Mouse (Mus musculus): Measurements from ENCODE around the gene Kmt2e. TPM values are rescaled to one million over a fixed set of nuclear protein-coding genes. Genes with fewer than 3 reads are reported as not detected.
A peak's percentile ranks its signal among the peaks of the same experiment; 100 is the strongest.

Gene Kmt2e
- polyA plus RNA-seq (2015; fragmentation: Nextera tagmentation; extraction: Ambion mirVana) = 178 and 181 TPM in 2 replicates

GRCm38 (mm10) chr5:23433720-23434597 is at the start of gene Kmt2e:
Gene Kmt2e, plus strand, starts transcription at chr5:23434441.
- Histone ChIP-seq H3K27ac (peak within 1 kb of the TSS; percentile 100), H3K27me3 (no peaks in the 10 kb centered on the region), H3K36me3 (no peaks in the 10 kb centered on the region), H3K4me2 (replicated peaks) (peak within 1 kb of the TSS; percentile 91), H3K4me1 (replicated peaks) (peaks cover 28% of the 10 kb centered on the region), H3K9ac (replicated peaks) (peak within 1 kb of the TSS; percentile 100), H3K4me3 (replicated peaks) (peak within 1 kb of the TSS; percentile 99), H3K9me3 (no peaks in the 10 kb centered on the region)
- 1% methylated on average over 54 of the region's 85 CpGs for WGBS
- peak; percentile 83 for ATAC-seq

GRCm38 (mm10) chr5:23385136-23385535 is 49.1 kb upstream of the Kmt2e start:
- WGBS = 69% methylated on average over 1 of the region's 1 CpGs
- Histone ChIP-seq H3K9ac (replicated peaks) (no peak overlapping the region), H3K4me2 (replicated peaks) (no peak overlapping the region), H3K9me3 (no peaks in the 10 kb centered on the region), H3K4me1 (replicated peaks) (peaks cover 16% of the 10 kb centered on the region), H3K36me3 (no peaks in the 10 kb centered on the region), H3K4me3 (replicated peaks) (no peak overlapping the region), H3K27ac (no peak overlapping the region), H3K27me3 (no peaks in the 10 kb centered on the region)
- no peak for ATAC-seq

GRCm38 (mm10) chr5:23385763-23386217 is 48.5 kb upstream of the Kmt2e start:
- no peak overlapping the region for H3K9ac ChIP-seq (replicated peaks)
- H3K4me2 ChIP-seq (replicated peaks) = no peak overlapping the region
- peak; percentile 69 for ATAC-seq
- H3K36me3 ChIP-seq = no peaks in the 10 kb centered on the region
- 48% methylated on average over 5 of the region's 5 CpGs for WGBS
- no peaks in the 10 kb centered on the region for H3K27me3 ChIP-seq
- H3K27ac ChIP-seq = peak overlapping the region; percentile 19; the same call in 1 of the 2 replicates
- H3K4me1 ChIP-seq (replicated peaks) = peaks cover 16% of the 10 kb centered on the region
- H3K4me3 ChIP-seq (replicated peaks) = no peak overlapping the region
- H3K9me3 ChIP-seq = no peaks in the 10 kb centered on the region

- H3K27me3 ChIP-seq = no peaks in the 10 kb centered on the region
- WGBS = 2% methylated on average over 22 of the region's 22 CpGs
- H3K9me3 ChIP-seq = no peaks in the 10 kb centered on the region
- H3K4me3 ChIP-seq (replicated peaks) = peak overlapping the region; percentile 47
- H3K9ac ChIP-seq (replicated peaks) = peak overlapping the region; percentile 66
- H3K36me3 ChIP-seq = no peaks in the 10 kb centered on the region
- peak overlapping the region; percentile 61 for H3K4me2 ChIP-seq (replicated peaks)
- peak; percentile 93 for ATAC-seq
- H3K4me1 ChIP-seq (replicated peaks) = peaks cover 16% of the 10 kb centered on the region
- peak overlapping the region; percentile 90 for H3K27ac ChIP-seq
These were observed 47.5 kb upstream of the Kmt2e start for GRCm38 (mm10) chr5:23386562-23387312.

- Histone ChIP-seq H3K27me3 (no peaks in the 10 kb centered on the region), H3K27ac (peak overlapping the region; percentile 90; the same call in 1 of the 2 replicates), H3K9me3 (no peaks in the 10 kb centered on the region), H3K4me1 (replicated peaks) (peaks cover 16% of the 10 kb centered on the region), H3K36me3 (no peaks in the 10 kb centered on the region), H3K9ac (replicated peaks) (no peak overlapping the region), H3K4me2 (replicated peaks) (peak overlapping the region; percentile 61), H3K4me3 (replicated peaks) (peak overlapping the region; percentile 47; the same call in 1 of the 2 replicates)
- ATAC-seq = peak; percentile 32
- 59% methylated on average over 2 of the region's 2 CpGs for WGBS
These were observed 47.0 kb upstream of the Kmt2e start for GRCm38 (mm10) chr5:23387313-23387666.

GRCm38 (mm10) chr5:23388091-23388490 is 46.1 kb upstream of the Kmt2e start:
- H3K27ac ChIP-seq = no peak overlapping the region
- ATAC-seq = no peak
- no peaks in the 10 kb centered on the region for H3K9me3 ChIP-seq
- WGBS = 39% methylated on average over 3 of the region's 3 CpGs
- no peak overlapping the region for H3K4me3 ChIP-seq (replicated peaks)
- H3K36me3 ChIP-seq = no peaks in the 10 kb centered on the region
- no peak overlapping the region for H3K9ac ChIP-seq (replicated peaks)
- H3K4me1 ChIP-seq (replicated peaks) = peaks cover 16% of the 10 kb centered on the region
- H3K27me3 ChIP-seq = no peaks in the 10 kb centered on the region
- no peak overlapping the region for H3K4me2 ChIP-seq (replicated peaks)

- H3K9ac ChIP-seq (replicated peaks) = no peak overlapping the region
- H3K27ac ChIP-seq = no peak overlapping the region
- WGBS = 86% methylated on average over 7 of the region's 7 CpGs
These were observed 44.5 kb upstream of the Kmt2e start for GRCm38 (mm10) chr5:23389601-23390305.

GRCm38 (mm10) chr5:23391714-23392113 is 42.5 kb upstream of the Kmt2e start:
- H3K36me3 ChIP-seq = no peaks in the 10 kb centered on the region
- no peaks in the 10 kb centered on the region for H3K27me3 ChIP-seq
- no peaks in the 10 kb centered on the region for H3K9me3 ChIP-seq
- H3K4me3 ChIP-seq (replicated peaks) = no peak overlapping the region
- WGBS = 93% methylated on average over 7 of the region's 7 CpGs
- no peak for ATAC-seq
- H3K4me2 ChIP-seq (replicated peaks) = no peak overlapping the region
- H3K4me1 ChIP-seq (replicated peaks) = peaks cover 8% of the 10 kb centered on the region
- H3K27ac ChIP-seq = no peak overlapping the region
- H3K9ac ChIP-seq (replicated peaks) = no peak overlapping the region

More at GRCm38 (mm10) chr5:23389601-23390305, 44.5 kb upstream of the Kmt2e start:
- no peaks in the 10 kb centered on the region for H3K9me3 ChIP-seq
- peaks cover 16% of the 10 kb centered on the region for H3K4me1 ChIP-seq (replicated peaks)
- H3K36me3 ChIP-seq = no peaks in the 10 kb centered on the region
- no peak for ATAC-seq
- no peak overlapping the region for H3K4me2 ChIP-seq (replicated peaks)
- no peak overlapping the region for H3K4me3 ChIP-seq (replicated peaks)
- H3K27me3 ChIP-seq = no peaks in the 10 kb centered on the region

GRCm38 (mm10) chr5:23393870-23394269 is 40.4 kb upstream of the Kmt2e start:
- Histone ChIP-seq H3K9me3 (no peaks in the 10 kb centered on the region), H3K4me1 (replicated peaks) (no peaks in the 10 kb centered on the region), H3K36me3 (no peaks in the 10 kb centered on the region), H3K27ac (no peak overlapping the region), H3K9ac (replicated peaks) (no peak overlapping the region), H3K4me3 (replicated peaks) (no peak overlapping the region), H3K4me2 (replicated peaks) (no peak overlapping the region), H3K27me3 (no peaks in the 10 kb centered on the region)
- WGBS = 88% methylated on average over 5 of the region's 5 CpGs
- ATAC-seq = no peak

- H3K4me2 ChIP-seq (replicated peaks) = no peak overlapping the region
- H3K9me3 ChIP-seq = no peaks in the 10 kb centered on the region
- H3K9ac ChIP-seq (replicated peaks) = no peak overlapping the region
- no peak overlapping the region for H3K27ac ChIP-seq
- no peaks in the 10 kb centered on the region for H3K27me3 ChIP-seq
- H3K4me3 ChIP-seq (replicated peaks) = no peak overlapping the region
- no peaks in the 10 kb centered on the region for H3K4me1 ChIP-seq (replicated peaks)
- WGBS = 80% methylated on average over 3 of the region's 3 CpGs
- H3K36me3 ChIP-seq = peaks cover 4% of the 10 kb centered on the region; the same call in 1 of the 2 replicates
- ATAC-seq = no peak
These were observed 39.7 kb upstream of the Kmt2e start for GRCm38 (mm10) chr5:23394366-23395145.

GRCm38 (mm10) chr5:23395721-23396120 is 38.5 kb upstream of the Kmt2e start:
- no peaks in the 10 kb centered on the region for H3K27me3 ChIP-seq
- H3K9me3 ChIP-seq = no peaks in the 10 kb centered on the region
- H3K36me3 ChIP-seq = peaks cover 15% of the 10 kb centered on the region
- WGBS = 93% methylated on average over 3 of the region's 3 CpGs
- no peak overlapping the region for H3K9ac ChIP-seq (replicated peaks)
- no peak overlapping the region for H3K4me3 ChIP-seq (replicated peaks)
- no peak for ATAC-seq
- no peak overlapping the region for H3K4me2 ChIP-seq (replicated peaks)
- no peaks in the 10 kb centered on the region for H3K4me1 ChIP-seq (replicated peaks)
- no peak overlapping the region for H3K27ac ChIP-seq
